Mouse (Mus musculus): Measurements from ENCODE around the gene Wrnip1. TPM values are rescaled to one million over a fixed set of nuclear protein-coding genes. Genes with fewer than 3 reads are reported as not detected.

Wrnip1 gene
- polyA plus RNA-seq, 1 experiment from 2014 or later: 15.8 TPM

DNA sequence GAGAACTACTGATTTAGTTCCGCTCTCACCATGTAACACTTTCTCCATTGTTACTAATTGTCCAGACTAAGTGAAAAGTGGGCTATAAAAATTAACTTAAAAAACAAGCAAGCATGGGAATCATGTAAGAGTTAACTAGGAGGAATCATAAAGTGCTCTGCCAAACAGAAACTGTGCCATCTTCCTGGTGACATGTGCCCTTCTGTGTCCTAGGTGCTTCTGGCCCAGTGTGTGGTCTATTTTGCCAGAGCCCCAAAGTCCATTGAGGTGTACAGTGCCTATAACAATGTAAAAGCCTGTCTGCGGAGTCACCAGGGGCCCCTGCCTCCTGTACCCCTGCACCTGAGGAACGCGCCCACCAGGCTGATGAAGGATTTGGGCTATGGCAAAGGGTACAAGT lies 19.8 kb downstream of the Wrnip1 start:
- no peaks in the 10 kb centered on the region for H3K27me3 ChIP-seq (ENCODE audit: control insufficient read depth, insufficient read depth, low read length)
- H3K9me3 ChIP-seq (ENCODE audit: control insufficient read depth, low read depth, low read length): no peaks in the 10 kb centered on the region
- H3K9ac ChIP-seq (replicated peaks; ENCODE audit: low read depth, low read length): no peak overlapping the region
- no peak overlapping the region for H3K27ac ChIP-seq (ENCODE audit: low read length)
- no peak overlapping the region for H3K4me3 ChIP-seq (ENCODE audit: low read depth, low read length)
- ATAC-seq (ENCODE audit: insufficient number of reproducible peaks, insufficient read depth, low FRiP score, low read depth): no peak
- H3K4me1 ChIP-seq (ENCODE audit: control insufficient read depth, insufficient read depth, low read length): no peaks in the 10 kb centered on the region
- H3K36me3 ChIP-seq (ENCODE audit: control insufficient read depth, insufficient read depth, low read length): peaks cover 36% of the 10 kb centered on the region
- WGBS: 98% methylated on average over 4 of the region's 4 CpGs
- no peak overlapping the region for H3K4me2 ChIP-seq (replicated peaks; ENCODE audit: low read depth, low read length)

DNA sequence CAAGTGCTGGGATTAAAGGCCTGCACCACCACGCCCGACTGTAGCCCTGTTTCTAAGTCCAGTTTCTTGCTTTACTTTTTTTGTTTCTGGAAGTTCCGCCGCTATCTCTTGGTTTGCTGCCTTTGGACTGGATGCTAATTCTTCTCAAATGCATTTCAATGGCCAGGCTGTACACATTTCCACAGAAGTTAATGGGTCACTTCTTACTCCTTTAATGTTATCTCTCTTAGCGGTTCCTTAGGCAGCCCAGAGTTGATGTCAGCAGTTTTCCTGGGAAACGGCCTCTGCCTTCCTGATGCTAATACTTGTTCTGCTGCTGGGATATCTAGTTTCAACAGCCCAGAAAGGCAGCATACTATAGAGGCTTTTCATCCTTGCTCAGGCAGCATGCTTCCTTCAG lies 21.3 kb downstream of the Wrnip1 start:
- Histone ChIP-seq H3K4me1 (ENCODE audit: control insufficient read depth, insufficient read depth, low read length) (no peaks in the 10 kb centered on the region), H3K9ac (replicated peaks; ENCODE audit: low read depth, low read length) (no peak overlapping the region), H3K4me3 (ENCODE audit: low read depth, low read length) (no peak overlapping the region), H3K9me3 (ENCODE audit: control insufficient read depth, low read depth, low read length) (no peaks in the 10 kb centered on the region), H3K36me3 (ENCODE audit: control insufficient read depth, insufficient read depth, low read length) (peaks cover 24% of the 10 kb centered on the region), H3K27me3 (ENCODE audit: control insufficient read depth, insufficient read depth, low read length) (no peaks in the 10 kb centered on the region), H3K4me2 (replicated peaks; ENCODE audit: low read depth, low read length) (no peak overlapping the region), H3K27ac (ENCODE audit: low read length) (no peak overlapping the region)
- ATAC-seq (ENCODE audit: insufficient number of reproducible peaks, insufficient read depth, low FRiP score, low read depth): no peak
- WGBS: 80% methylated on average over 6 of the region's 6 CpGs

DNA sequence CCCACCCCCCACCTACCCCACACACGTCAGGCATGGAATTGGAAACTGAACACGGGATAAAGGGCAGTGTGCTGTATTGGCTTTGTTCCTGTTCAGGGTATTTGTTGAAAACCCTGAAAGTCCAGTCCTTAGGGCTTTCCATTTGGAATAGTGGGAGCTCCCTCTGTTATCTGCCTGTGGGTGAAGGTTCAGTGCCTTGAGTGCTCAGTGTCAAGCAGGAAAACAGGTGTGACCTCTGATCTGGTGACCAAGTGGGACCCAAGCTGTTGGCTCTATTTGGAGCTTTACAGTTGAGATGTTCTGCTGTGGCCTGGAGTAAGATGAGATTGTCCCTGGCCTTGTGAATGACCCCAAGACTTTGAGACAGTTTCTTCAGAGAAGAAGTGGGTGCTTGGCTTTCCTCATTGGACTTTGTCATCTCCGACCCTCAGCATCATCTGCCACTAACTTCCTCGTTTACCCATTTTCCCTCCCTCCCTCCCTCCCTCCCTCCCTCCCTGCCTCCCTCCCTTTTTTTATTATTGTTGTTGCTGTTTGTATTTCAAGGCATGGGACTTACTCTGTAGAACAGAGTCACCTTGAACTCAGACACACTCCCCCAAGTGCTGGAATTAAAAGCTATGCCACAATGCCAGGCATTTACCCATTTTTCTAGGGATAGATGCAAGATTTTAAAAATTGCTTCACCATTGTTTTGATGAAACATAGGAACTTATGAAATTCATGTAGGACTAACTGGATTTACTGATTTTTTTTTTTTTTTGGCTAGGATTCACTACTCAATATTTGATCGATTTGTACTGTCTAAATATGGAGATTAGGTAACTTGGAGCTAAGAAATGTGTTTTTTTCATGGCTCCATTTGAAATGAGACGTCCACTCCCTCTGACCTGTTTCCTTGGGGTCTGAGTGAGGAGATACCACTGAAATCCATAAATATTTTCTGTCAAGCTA lies 22.8 kb downstream of the Wrnip1 start:
- no peak overlapping the region for H3K4me2 ChIP-seq (replicated peaks; ENCODE audit: low read depth, low read length)
- H3K36me3 ChIP-seq (ENCODE audit: control insufficient read depth, insufficient read depth, low read length): peaks cover 15% of the 10 kb centered on the region
- no peaks in the 10 kb centered on the region for H3K9me3 ChIP-seq (ENCODE audit: control insufficient read depth, low read depth, low read length)
- no peak for ATAC-seq (ENCODE audit: insufficient number of reproducible peaks, insufficient read depth, low FRiP score, low read depth)
- WGBS: 76% methylated on average over 6 of the region's 6 CpGs
- no peaks in the 10 kb centered on the region for H3K4me1 ChIP-seq (ENCODE audit: control insufficient read depth, insufficient read depth, low read length)
- no peak overlapping the region for H3K27ac ChIP-seq (ENCODE audit: low read length)
- no peaks in the 10 kb centered on the region for H3K27me3 ChIP-seq (ENCODE audit: control insufficient read depth, insufficient read depth, low read length)
- no peak overlapping the region for H3K4me3 ChIP-seq (ENCODE audit: low read depth, low read length)
- no peak overlapping the region for H3K9ac ChIP-seq (replicated peaks; ENCODE audit: low read depth, low read length)

DNA sequence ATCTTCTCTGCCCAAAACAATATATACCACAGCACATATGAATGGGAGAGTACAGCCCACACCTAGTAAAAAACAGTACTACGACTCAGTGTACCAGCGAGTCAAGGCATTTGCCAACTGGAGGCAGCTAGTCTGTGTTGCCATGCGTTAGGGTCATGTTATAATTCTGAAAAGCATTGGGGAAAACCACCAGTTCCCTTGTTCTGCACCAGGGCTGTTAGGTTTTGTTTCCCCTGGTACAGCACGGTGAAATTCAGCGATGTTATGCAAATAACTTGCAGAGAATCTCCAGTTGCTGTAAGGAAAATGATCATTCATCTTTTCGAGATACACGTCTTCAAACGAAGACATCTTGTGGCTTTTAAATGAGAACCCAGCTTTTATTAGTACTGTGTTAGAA lies 23.7 kb downstream of the Wrnip1 start:
- H3K4me3 ChIP-seq (ENCODE audit: low read depth, low read length): no peak overlapping the region
- ATAC-seq (ENCODE audit: insufficient number of reproducible peaks, insufficient read depth, low FRiP score, low read depth): no peak
- H3K4me2 ChIP-seq (replicated peaks; ENCODE audit: low read depth, low read length): no peak overlapping the region
- peaks cover 10% of the 10 kb centered on the region; the same call in 1 of the 2 replicates for H3K36me3 ChIP-seq (ENCODE audit: control insufficient read depth, insufficient read depth, low read length)
- H3K9me3 ChIP-seq (ENCODE audit: control insufficient read depth, low read depth, low read length): no peaks in the 10 kb centered on the region
- no peaks in the 10 kb centered on the region for H3K4me1 ChIP-seq (ENCODE audit: control insufficient read depth, insufficient read depth, low read length)
- H3K27ac ChIP-seq (ENCODE audit: low read length): no peak overlapping the region
- H3K9ac ChIP-seq (replicated peaks; ENCODE audit: low read depth, low read length): no peak overlapping the region
- WGBS: 85% methylated on average over 8 of the region's 8 CpGs
- H3K27me3 ChIP-seq (ENCODE audit: control insufficient read depth, insufficient read depth, low read length): no peaks in the 10 kb centered on the region

DNA sequence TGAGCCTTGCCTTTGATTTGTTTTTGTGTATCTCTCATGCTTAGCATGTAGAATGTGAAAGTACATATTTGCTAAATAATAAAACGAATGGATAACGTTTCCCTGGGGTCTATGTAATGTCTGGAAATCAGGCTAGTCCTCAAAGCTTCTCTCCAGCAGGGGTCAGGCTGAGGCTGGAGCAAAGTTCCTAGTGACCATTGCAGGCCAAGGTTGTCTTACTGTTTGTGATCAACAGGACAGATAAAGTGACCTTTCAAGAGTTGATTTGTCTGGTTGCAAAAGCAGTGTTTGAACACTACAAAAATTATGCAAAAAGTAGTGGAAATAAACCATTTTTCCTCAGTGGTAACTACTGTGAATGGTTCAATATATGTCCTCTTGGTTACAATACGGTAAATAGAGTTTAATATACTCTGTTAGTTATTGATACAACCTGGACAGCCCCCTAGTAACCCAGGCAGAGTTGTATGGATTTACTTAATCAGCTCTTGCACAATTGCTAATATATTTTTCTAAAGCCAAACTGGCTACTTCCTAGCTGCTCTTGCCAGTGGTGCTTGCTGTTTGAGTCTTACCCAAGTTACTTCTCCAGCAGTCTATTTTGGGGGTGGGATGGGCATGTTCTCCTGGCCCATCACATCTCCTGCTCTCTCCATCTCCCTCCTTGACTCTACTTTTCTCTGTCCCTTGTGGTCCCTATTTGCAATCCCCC lies 25.4 kb downstream of the Wrnip1 start:
- Histone ChIP-seq H3K9ac (replicated peaks; ENCODE audit: low read depth, low read length) (no peak overlapping the region), H3K27ac (ENCODE audit: low read length) (no peak overlapping the region), H3K9me3 (ENCODE audit: control insufficient read depth, low read depth, low read length) (no peaks in the 10 kb centered on the region), H3K4me1 (ENCODE audit: control insufficient read depth, insufficient read depth, low read length) (no peaks in the 10 kb centered on the region), H3K4me3 (ENCODE audit: low read depth, low read length) (no peak overlapping the region), H3K27me3 (ENCODE audit: control insufficient read depth, insufficient read depth, low read length) (no peaks in the 10 kb centered on the region), H3K4me2 (replicated peaks; ENCODE audit: low read depth, low read length) (no peak overlapping the region), H3K36me3 (ENCODE audit: control insufficient read depth, insufficient read depth, low read length) (no peaks in the 10 kb centered on the region)
- 82% methylated on average over 3 of the region's 3 CpGs for WGBS
- no peak for ATAC-seq (ENCODE audit: insufficient number of reproducible peaks, insufficient read depth, low FRiP score, low read depth)

DNA sequence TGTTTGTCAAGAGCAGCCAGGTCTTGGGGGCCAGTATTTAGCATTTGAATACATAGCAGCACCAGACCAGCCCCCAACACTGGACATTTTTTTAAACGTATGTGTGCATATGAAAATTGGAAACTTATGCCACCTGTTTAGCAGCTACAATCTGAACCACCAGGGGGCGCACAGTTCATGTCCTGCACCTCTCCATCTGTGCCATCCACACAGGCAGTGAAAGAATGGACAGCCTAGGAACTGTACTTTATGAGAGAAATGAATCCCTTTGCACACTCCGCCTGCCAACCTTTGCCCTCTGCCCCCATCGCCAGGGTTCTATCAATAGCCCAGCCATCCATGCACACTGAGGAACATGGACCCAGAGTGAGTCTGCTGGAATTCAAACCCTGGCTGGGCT lies 26.1 kb downstream of the Wrnip1 start:
- Histone ChIP-seq H3K9me3 (ENCODE audit: control insufficient read depth, low read depth, low read length) (no peaks in the 10 kb centered on the region), H3K27ac (ENCODE audit: low read length) (no peak overlapping the region), H3K4me3 (ENCODE audit: low read depth, low read length) (no peak overlapping the region), H3K27me3 (ENCODE audit: control insufficient read depth, insufficient read depth, low read length) (no peaks in the 10 kb centered on the region), H3K9ac (replicated peaks; ENCODE audit: low read depth, low read length) (no peak overlapping the region), H3K36me3 (ENCODE audit: control insufficient read depth, insufficient read depth, low read length) (no peaks in the 10 kb centered on the region), H3K4me1 (ENCODE audit: control insufficient read depth, insufficient read depth, low read length) (no peaks in the 10 kb centered on the region), H3K4me2 (replicated peaks; ENCODE audit: low read depth, low read length) (no peak overlapping the region)
- ATAC-seq (ENCODE audit: insufficient number of reproducible peaks, insufficient read depth, low FRiP score, low read depth): peak; percentile 23; the same call in 1 of the 2 replicates
- WGBS: 53% methylated on average over 4 of the region's 4 CpGs

DNA sequence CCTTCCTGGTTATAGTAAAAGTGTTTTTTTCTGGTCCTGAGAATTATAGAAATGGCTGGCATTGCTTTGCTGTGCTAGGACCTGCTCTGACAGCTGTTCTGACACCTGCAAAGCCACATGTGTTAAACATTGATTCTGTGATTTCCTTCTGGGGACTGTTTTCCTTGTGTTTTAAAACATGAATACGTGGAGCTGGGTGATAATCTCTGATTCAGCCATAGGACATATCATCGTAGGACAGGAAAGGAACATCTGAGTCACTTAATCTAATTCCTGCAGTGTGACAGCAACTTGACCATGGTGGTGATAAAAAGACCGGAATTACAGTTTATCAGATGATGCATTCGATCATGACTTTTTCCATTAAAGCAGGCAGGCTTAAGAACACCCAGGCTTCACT lies 27.0 kb downstream of the Wrnip1 start:
- H3K4me3 ChIP-seq (ENCODE audit: low read depth, low read length): no peak overlapping the region
- no peaks in the 10 kb centered on the region for H3K4me1 ChIP-seq (ENCODE audit: control insufficient read depth, insufficient read depth, low read length)
- H3K36me3 ChIP-seq (ENCODE audit: control insufficient read depth, insufficient read depth, low read length): no peaks in the 10 kb centered on the region
- no peak overlapping the region for H3K27ac ChIP-seq (ENCODE audit: low read length)
- no peak overlapping the region for H3K4me2 ChIP-seq (replicated peaks; ENCODE audit: low read depth, low read length)
- WGBS: 69% methylated on average over 4 of the region's 4 CpGs
- no peak for ATAC-seq (ENCODE audit: insufficient number of reproducible peaks, insufficient read depth, low FRiP score, low read depth)
- H3K9me3 ChIP-seq (ENCODE audit: control insufficient read depth, low read depth, low read length): no peaks in the 10 kb centered on the region
- H3K9ac ChIP-seq (replicated peaks; ENCODE audit: low read depth, low read length): no peak overlapping the region
- H3K27me3 ChIP-seq (ENCODE audit: control insufficient read depth, insufficient read depth, low read length): no peaks in the 10 kb centered on the region

DNA sequence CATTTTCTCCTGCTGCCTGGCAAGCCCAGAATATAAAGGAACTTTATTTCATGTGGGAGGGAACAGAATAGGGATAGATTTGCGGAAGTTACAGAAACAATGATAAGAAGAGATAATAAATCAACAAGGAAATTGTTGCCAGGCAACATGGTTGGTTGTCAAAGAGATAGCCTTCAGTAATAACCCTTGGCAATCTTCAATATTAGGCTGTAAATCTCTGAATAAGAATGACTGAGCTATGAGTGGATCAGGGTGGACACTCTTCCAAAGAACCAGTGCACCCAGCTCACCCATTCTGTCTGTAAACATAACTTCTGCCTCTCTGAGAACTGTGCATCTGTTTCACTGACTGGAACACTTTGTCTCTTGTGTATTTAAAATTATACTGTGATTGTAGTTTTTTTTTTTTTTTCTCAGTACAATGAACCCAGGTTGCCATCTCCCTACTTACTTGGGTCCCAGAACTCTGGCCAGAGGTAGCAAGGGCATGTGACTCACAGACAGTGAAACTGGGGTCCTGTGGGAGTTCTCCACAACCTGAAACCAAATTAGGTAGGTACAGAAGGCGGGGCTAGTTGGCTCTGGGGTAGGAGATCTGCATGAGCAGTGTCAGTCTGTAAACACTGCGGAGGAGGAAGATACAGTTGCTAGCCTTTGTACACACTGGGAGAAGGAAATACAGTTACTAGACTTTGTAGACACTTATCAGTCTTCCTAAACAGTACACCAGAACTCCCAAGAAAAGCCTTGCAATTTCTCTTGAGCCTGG lies 29.9 kb downstream of the Wrnip1 start:
- no peak overlapping the region for H3K4me2 ChIP-seq (replicated peaks; ENCODE audit: low read depth, low read length)
- H3K27me3 ChIP-seq (ENCODE audit: control insufficient read depth, insufficient read depth, low read length): no peaks in the 10 kb centered on the region
- H3K36me3 ChIP-seq (ENCODE audit: control insufficient read depth, insufficient read depth, low read length): no peaks in the 10 kb centered on the region
- no peak overlapping the region for H3K4me3 ChIP-seq (ENCODE audit: low read depth, low read length)
- 71% methylated on average over 3 of the region's 3 CpGs for WGBS
- no peaks in the 10 kb centered on the region for H3K4me1 ChIP-seq (ENCODE audit: control insufficient read depth, insufficient read depth, low read length)
- no peak overlapping the region for H3K27ac ChIP-seq (ENCODE audit: low read length)
- H3K9me3 ChIP-seq (ENCODE audit: control insufficient read depth, low read depth, low read length): no peaks in the 10 kb centered on the region
- no peak for ATAC-seq (ENCODE audit: insufficient number of reproducible peaks, insufficient read depth, low FRiP score, low read depth)
- no peak overlapping the region for H3K9ac ChIP-seq (replicated peaks; ENCODE audit: low read depth, low read length)

Data from stomach, embryonic 14.5 days (tissue).